In genomic region chr4:155602753-155603152, GRCm38 (mm10) we compare ENCODE assay signal across 8 mouse cellular contexts. TPM values are rescaled to one million over a fixed set of nuclear protein-coding genes. Genes with fewer than 3 reads are reported as not detected.
DNase-seq lines count a peak whose midpoint lies in the region; ATAC-seq and TF ChIP-seq lines count a peak whose summit lies in the region.

No protein-coding gene starts in this region.

- no peak overlapping the region for H3K9ac ChIP-seq in stomach, embryonic 14.5 days (replicated peaks; ENCODE audit: low read depth, low read length)
- H3K9ac ChIP-seq in stomach, postnatal 0 days (ENCODE audit: low read length), result no peak overlapping the region
- H3K9ac ChIP-seq in limb, embryonic 15.5 days, result no peak overlapping the region; the same call in 1 of the 2 replicates
- peak overlapping the region; percentile 96; the same call in 1 of the 2 replicates for H3K9ac ChIP-seq in stomach, embryonic 16.5 days (ENCODE audit: low read length)

- no peak for DNase-seq in gastrocnemius, adult 2 months
- DNase-seq in gastrocnemius, adult 8-10 months (ENCODE audit: low spot score in 2 of 2), result no peak
- DNase-seq in stomach, postnatal 0 days (ENCODE audit: low spot score), result no peak
- DNase-seq in right cerebral cortex, postnatal 25 days, result no peak
- DNase-seq in left cerebral cortex, postnatal 25 days (ENCODE audit: low spot score in 2 of 2), result no peak

- peak overlapping the region; percentile 73; the same call in 1 of the 2 replicates for H3K4me2 ChIP-seq in stomach, embryonic 14.5 days (replicated peaks; ENCODE audit: low read depth, low read length)
- no peak overlapping the region for H3K4me2 ChIP-seq in stomach, postnatal 0 days (replicated peaks; ENCODE audit: low read depth)
- H3K4me2 ChIP-seq in limb, embryonic 15.5 days, result 0 out of 2 replicates have a peak overlapping the region, but pooled peaks have one; percentile 88
- H3K4me2 ChIP-seq in stomach, embryonic 16.5 days (ENCODE audit: low read depth, low read length), result peak overlapping the region; percentile 87

- ATAC-seq in stomach, embryonic 14.5 days (ENCODE audit: insufficient number of reproducible peaks, insufficient read depth, low FRiP score, low read depth), result no peak
- ATAC-seq in stomach, postnatal 0 days (ENCODE audit: low FRiP score, low TSS enrichment), result no peak
- no peak for ATAC-seq in limb, embryonic 15.5 days (ENCODE audit: insufficient number of reproducible peaks, low FRiP score, low TSS enrichment, low read depth)
- ATAC-seq in stomach, embryonic 16.5 days (ENCODE audit: insufficient read depth, low FRiP score), result no peak

- 88% methylated on average over 1 of the region's 1 CpGs for WGBS in stomach, embryonic 14.5 days
- 82% methylated on average over 1 of the region's 1 CpGs for whole genome bisulfite sequencing in stomach, postnatal 0 days
- 93% methylated on average over 1 of the region's 1 CpGs for WGBS in limb, embryonic 15.5 days
- 92% methylated on average over 1 of the region's 1 CpGs for WGBS in stomach, embryonic 16.5 days

- no peaks in the 10 kb centered on the region for H3K9me3 ChIP-seq in stomach, embryonic 14.5 days (ENCODE audit: control insufficient read depth, low read depth, low read length)
- no peaks in the 10 kb centered on the region for H3K9me3 ChIP-seq in stomach, postnatal 0 days (ENCODE audit: control insufficient read depth, low read length)
- H3K9me3 ChIP-seq in limb, embryonic 15.5 days, result no peaks in the 10 kb centered on the region
- no peaks in the 10 kb centered on the region for H3K9me3 ChIP-seq in stomach, embryonic 16.5 days (replicated peaks; ENCODE audit: control insufficient read depth, low read length)

- H3K4me1 ChIP-seq in stomach, embryonic 14.5 days (ENCODE audit: control insufficient read depth, insufficient read depth, low read length), result peaks cover 7% of the 10 kb centered on the region; the same call in 1 of the 2 replicates
- H3K4me1 ChIP-seq in stomach, postnatal 0 days (replicated peaks; ENCODE audit: control insufficient read depth, insufficient read depth), result no peaks in the 10 kb centered on the region
- H3K4me1 ChIP-seq in limb, embryonic 15.5 days, result peaks cover 12% of the 10 kb centered on the region
- H3K4me1 ChIP-seq in stomach, embryonic 16.5 days (ENCODE audit: control insufficient read depth, insufficient read depth, low read length), result peaks cover 6% of the 10 kb centered on the region

- intact Hi-C loops in gastrocnemius, adult 2 months (cut with DNase I), result no loop called here
- intact Hi-C loops in left cerebral cortex, postnatal 25 days (cut with DNase I), result no loop called here

- no peaks in the 10 kb centered on the region for H3K27me3 ChIP-seq in stomach, embryonic 14.5 days (ENCODE audit: control insufficient read depth, insufficient read depth, low read length)
- H3K27me3 ChIP-seq in stomach, postnatal 0 days (ENCODE audit: control insufficient read depth, insufficient read depth, low read length), result no peaks in the 10 kb centered on the region
- no peaks in the 10 kb centered on the region for H3K27me3 ChIP-seq in limb, embryonic 15.5 days
- no peaks in the 10 kb centered on the region for H3K27me3 ChIP-seq in stomach, embryonic 16.5 days (ENCODE audit: control insufficient read depth, insufficient read depth, low read length)

- peaks cover 2% of the 10 kb centered on the region for H3K36me3 ChIP-seq in stomach, embryonic 14.5 days (ENCODE audit: control insufficient read depth, insufficient read depth, low read length)
- H3K36me3 ChIP-seq in stomach, postnatal 0 days (ENCODE audit: control insufficient read depth, insufficient read depth, low read length), result no peaks in the 10 kb centered on the region
- peaks cover 19% of the 10 kb centered on the region for H3K36me3 ChIP-seq in limb, embryonic 15.5 days
- H3K36me3 ChIP-seq in stomach, embryonic 16.5 days (ENCODE audit: control insufficient read depth, insufficient read depth, low read length), result no peaks in the 10 kb centered on the region

- no peak overlapping the region; the same call in 1 of the 2 replicates for H3K27ac ChIP-seq in gastrocnemius, adult 2 months
- no peak overlapping the region for H3K27ac ChIP-seq in stomach, embryonic 14.5 days (ENCODE audit: low read length)
- H3K27ac ChIP-seq in stomach, postnatal 0 days (replicated peaks), result no peak overlapping the region
- no peak overlapping the region for H3K27ac ChIP-seq in limb, embryonic 15.5 days
- no peak overlapping the region for H3K27ac ChIP-seq in stomach, embryonic 16.5 days (ENCODE audit: low read length)

- TF ChIP-seq EP300 in stomach, postnatal 0 days (optimal IDR thresholded peaks at IDR 0.05), result no peak

- TF ChIP-seq CTCF in gastrocnemius, adult 2 months (IDR thresholded peaks at IDR 0.05), result no peak
- TF ChIP-seq CTCF in stomach, postnatal 0 days (IDR thresholded peaks at IDR 0.05; ENCODE audit: low read depth), result no peak

- H3K4me3 ChIP-seq in gastrocnemius, adult 2 months, result peak overlapping the region; percentile 90
- H3K4me3 ChIP-seq in stomach, embryonic 14.5 days (ENCODE audit: low read depth, low read length), result peak overlapping the region; percentile 95; the same call in 1 of the 2 replicates
- no peak overlapping the region for H3K4me3 ChIP-seq in stomach, postnatal 0 days (ENCODE audit: low read depth, low read length)
- peak overlapping the region; percentile 98 for H3K4me3 ChIP-seq in limb, embryonic 15.5 days
- H3K4me3 ChIP-seq in stomach, embryonic 16.5 days (replicated peaks; ENCODE audit: low read length), result peak overlapping the region; percentile 99; the same call in 1 of the 2 replicates

RNA-seq across cellular contexts. Expression of gene Slc35e2, which starts 1.5 kb away (rescaled TPM):
- total RNA-seq in gastrocnemius, adult 2 months (2021), result 1 to 10 TPM; 3.3 to 5.7 TPM
- total RNA-seq in gastrocnemius, adult 8-10 months (2022), result 1 to 10 TPM; 2.8 to 3.8 (median 3.4) TPM
- polyA plus RNA-seq in stomach, embryonic 14.5 days (2014; fragmentation: Nextera tagmentation; extraction: Ambion mirVana), result 10.4 TPM in 2 replicates
- polyA plus RNA-seq in stomach, postnatal 0 days (2015; fragmentation: Nextera tagmentation; extraction: Ambion mirVana), result 3.2 and 3.8 TPM in 2 replicates
- polyA plus RNA-seq in limb, embryonic 15.5 days (2015; fragmentation: Nextera tagmentation; extraction: Ambion mirVana), result 6.8 and 7.4 TPM in 2 replicates
- 6.3 and 6.8 TPM in 2 replicates for polyA plus RNA-seq in stomach, embryonic 16.5 days (2015; fragmentation: Nextera tagmentation; extraction: Ambion mirVana)
- 10 to 100 TPM; 49.9 to 51.5 TPM for total RNA-seq in left cerebral cortex, postnatal 25 days (2021)

RNA-seq across cellular contexts. Expression of gene Cdk11b, which starts 21.9 kb away (rescaled TPM):
- 10 to 100 TPM; 28.4 to 32.0 TPM for total RNA-seq in gastrocnemius, adult 2 months (2021)
- 10 to 100 TPM; 22.7 to 30.1 (median 27.5) TPM for total RNA-seq in gastrocnemius, adult 8-10 months (2022)
- 57.0 and 57.3 TPM in 2 replicates for polyA plus RNA-seq in stomach, embryonic 14.5 days (2014; fragmentation: Nextera tagmentation; extraction: Ambion mirVana)
- polyA plus RNA-seq in stomach, postnatal 0 days (2015; fragmentation: Nextera tagmentation; extraction: Ambion mirVana), result 39.5 and 46.9 TPM in 2 replicates
- 58.8 and 59.9 TPM in 2 replicates for polyA plus RNA-seq in limb, embryonic 15.5 days (2015; fragmentation: Nextera tagmentation; extraction: Ambion mirVana)
- 50.8 and 55.7 TPM in 2 replicates for polyA plus RNA-seq in stomach, embryonic 16.5 days (2015; fragmentation: Nextera tagmentation; extraction: Ambion mirVana)
- 10 to 100 TPM; 45.9 to 53.1 TPM for total RNA-seq in left cerebral cortex, postnatal 25 days (2021)

RNA-seq across cellular contexts. Expression of gene Nadk, which starts 40.6 kb away (rescaled TPM):
- 10 to 100 TPM; 16.4 to 21.5 TPM for total RNA-seq in gastrocnemius, adult 2 months (2021)
- total RNA-seq in gastrocnemius, adult 8-10 months (2022), result 10 to 100 TPM; 10.8 to 19.0 (median 15.8) TPM
- polyA plus RNA-seq in stomach, embryonic 14.5 days (2014; fragmentation: Nextera tagmentation; extraction: Ambion mirVana), result 78.4 and 83.8 TPM in 2 replicates
- polyA plus RNA-seq in stomach, postnatal 0 days (2015; fragmentation: Nextera tagmentation; extraction: Ambion mirVana), result 75.2 and 78.4 TPM in 2 replicates
- 85.7 and 90.6 TPM in 2 replicates for polyA plus RNA-seq in limb, embryonic 15.5 days (2015; fragmentation: Nextera tagmentation; extraction: Ambion mirVana)
- polyA plus RNA-seq in stomach, embryonic 16.5 days (2015; fragmentation: Nextera tagmentation; extraction: Ambion mirVana), result 85.5 and 89.1 TPM in 2 replicates
- 10 to 100 TPM; 58.8 to 61.7 TPM for total RNA-seq in left cerebral cortex, postnatal 25 days (2021)

RNA-seq across cellular contexts. Expression of gene Gm10563, which starts 42.5 kb away (rescaled TPM):
- not detected for total RNA-seq in gastrocnemius, adult 2 months (2021)
- not detected for total RNA-seq in gastrocnemius, adult 8-10 months (2022)
- not detected in 2 replicates for polyA plus RNA-seq in stomach, embryonic 14.5 days (2014; fragmentation: Nextera tagmentation; extraction: Ambion mirVana)
- polyA plus RNA-seq in stomach, postnatal 0 days (2015; fragmentation: Nextera tagmentation; extraction: Ambion mirVana), result not detected in 2 replicates
- polyA plus RNA-seq in limb, embryonic 15.5 days (2015; fragmentation: Nextera tagmentation; extraction: Ambion mirVana), result not detected in 2 replicates
- polyA plus RNA-seq in stomach, embryonic 16.5 days (2015; fragmentation: Nextera tagmentation; extraction: Ambion mirVana), result not detected in 2 replicates
- total RNA-seq in left cerebral cortex, postnatal 25 days (2021), result not detected

RNA-seq across cellular contexts. Expression of gene Mmp23, which starts 50.4 kb away (rescaled TPM):
- 1 to 10 TPM in 1 of 2 experiments, under 1 TPM in 1; 0.64 to 3.0 TPM for total RNA-seq in gastrocnemius, adult 2 months (2021)
- total RNA-seq in gastrocnemius, adult 8-10 months (2022), result 1 to 10 TPM in 2 of 4 experiments, under 1 TPM in 2; 0.70 to 1.6 (median 1.1) TPM
- 25.0 and 26.3 TPM in 2 replicates for polyA plus RNA-seq in stomach, embryonic 14.5 days (2014; fragmentation: Nextera tagmentation; extraction: Ambion mirVana)
- polyA plus RNA-seq in stomach, postnatal 0 days (2015; fragmentation: Nextera tagmentation; extraction: Ambion mirVana), result 87.9 and 89.3 TPM in 2 replicates
- polyA plus RNA-seq in limb, embryonic 15.5 days (2015; fragmentation: Nextera tagmentation; extraction: Ambion mirVana), result 23.7 and 36.9 TPM in 2 replicates
- 53.8 and 59.8 TPM in 2 replicates for polyA plus RNA-seq in stomach, embryonic 16.5 days (2015; fragmentation: Nextera tagmentation; extraction: Ambion mirVana)
- 1 to 10 TPM; 2.5 to 2.9 TPM for total RNA-seq in left cerebral cortex, postnatal 25 days (2021)
